Mouse (Mus musculus) myocyte (in vitro differentiated cells): ENCODE measurements at regions not wholly inside any gene's neighbourhood (a gene's known extent, or its start where the extent isn't known, plus 50 kb on each side); places are given as distances from the start of the nearest gene placed in this dataset.

Experiments
- H3K27me3 ChIP-seq: one replicate; pipeline ENCODE4 v1.6.1; 2011; ENCODE audit not compliant: control insufficient read depth, insufficient read depth, insufficient read length
- H3K36me3 ChIP-seq: one replicate; pipeline ENCODE4 v1.6.1; 2011; ENCODE audit not compliant: control insufficient read depth, insufficient read depth
- H3K4me2 ChIP-seq: one replicate; pipeline ENCODE4 v1.6.1; 2011; ENCODE audit warnings: low read depth, control low read depth
- H3K4me3 ChIP-seq: one replicate; pipeline ENCODE4 v1.5.1; 2011; ENCODE audit warnings: mild to moderate bottlenecking, control low read depth, moderate library complexity
- H3K79me2 ChIP-seq: one replicate; pipeline ENCODE4 v1.6.1; 2011; ENCODE audit not compliant: control insufficient read depth, insufficient read depth
- H3ac ChIP-seq: one replicate; pipeline ENCODE4 v1.6.1; 2011; ENCODE audit not compliant: control insufficient read depth, insufficient read length
- CEBPB ChIP-seq: IDR thresholded peaks from 2 replicates; pipeline ENCODE4 v1.6.1; 2011; ENCODE audit warnings: mild to moderate bottlenecking, moderate library complexity; ENCODE audit not compliant: poor library complexity, insufficient read depth, severe bottlenecking
- E2F4 ChIP-seq: IDR thresholded peaks from one replicate; pipeline ENCODE4 v1.6.1; 2011; ENCODE audit warnings: mild to moderate bottlenecking, control low read depth, moderate library complexity; ENCODE audit not compliant: insufficient read depth
- MAX ChIP-seq: IDR thresholded peaks from one replicate; pipeline ENCODE4 v1.6.1; 2011; ENCODE audit warnings: low read depth, mild to moderate bottlenecking, control low read depth
- MYOD1 ChIP-seq, 3 experiments: IDR thresholded peaks; one replicate each; pipeline ENCODE4 v1.6.1; 2011; ENCODE audit warnings: control low read depth in 2 of 3, low read depth in 2 of 3, mild to moderate bottlenecking in 2 of 3, moderate library complexity in 1 of 3; ENCODE audit not compliant: insufficient read length in 2 of 3, control insufficient read depth in 1 of 3
- MYOG ChIP-seq, 3 experiments: IDR thresholded peaks; one replicate each; pipeline ENCODE4 v1.6.1; 2011; ENCODE audit warnings: control low read depth in 2 of 3, low read depth in 2 of 3, mild to moderate bottlenecking in 2 of 3; ENCODE audit not compliant: insufficient read length in 2 of 3, control insufficient read depth in 1 of 3, insufficient read depth in 1 of 3
- POLR2A ChIP-seq: IDR thresholded peaks from one replicate; pipeline ENCODE4 v1.6.1; 2011; ENCODE audit warnings: low read depth, mild to moderate bottlenecking, control low read depth, moderate library complexity; ENCODE audit not compliant: insufficient read length
- POLR2AphosphoS2 ChIP-seq: IDR thresholded peaks from one replicate; pipeline ENCODE4 v1.6.1; 2011; ENCODE audit warnings: low read depth, control low read depth; ENCODE audit not compliant: insufficient read length
- REST ChIP-seq: IDR thresholded peaks from one replicate; pipeline ENCODE4 v1.6.1; 2011; ENCODE audit warnings: mild to moderate bottlenecking, control low read depth, moderate library complexity; ENCODE audit not compliant: insufficient read depth, insufficient read length
- SRF ChIP-seq: IDR thresholded peaks from one replicate; pipeline ENCODE4 v1.6.1; 2011; ENCODE audit warnings: low read depth; ENCODE audit not compliant: control insufficient read depth, insufficient read length
- TCF12 ChIP-seq: IDR thresholded peaks from one replicate; pipeline ENCODE4 v1.6.1; 2011; ENCODE audit warnings: mild to moderate bottlenecking, control low read depth; ENCODE audit not compliant: poor library complexity, insufficient read depth, severe bottlenecking
- TCF3 ChIP-seq: IDR thresholded peaks from one replicate; pipeline ENCODE4 v1.6.1; 2011; ENCODE audit warnings: low read depth, control low read depth; ENCODE audit not compliant: insufficient read length
- USF1 ChIP-seq: IDR thresholded peaks from one replicate; pipeline ENCODE4 v1.6.1; 2011; ENCODE audit warnings: low read depth, mild to moderate bottlenecking, control low read depth, moderate library complexity

- no peak overlapping the region for H3ac ChIP-seq
- H3K79me2 ChIP-seq: no peaks in the 10 kb centered on the region
- no peak overlapping the region for H3K4me3 ChIP-seq
- H3K27me3 ChIP-seq: no peaks in the 10 kb centered on the region
- no peaks in the 10 kb centered on the region for H3K36me3 ChIP-seq
- TF ChIP-seq MYOD1 (IDR thresholded peaks at IDR 0.05; ENCODE audit: control insufficient read depth in 1 of 3, insufficient read length in 2 of 3, low read depth in 2 of 3) (no peak), POLR2AphosphoS2 (no peak), MAX (no peak), POLR2A (no peak), REST (no peak), MYOG (IDR thresholded peaks at IDR 0.05; ENCODE audit: control insufficient read depth in 1 of 3, insufficient read depth in 1 of 3, insufficient read length in 2 of 3, low read depth in 2 of 3) (no peak), SRF (no peak), USF1 (no peak), E2F4 (no peak), TCF12 (no peak), TCF3 (no peak), CEBPB (no peak)
- H3K4me2 ChIP-seq: no peak overlapping the region
These were observed 291.9 kb upstream of the Rnf32 start for GRCm38 (mm10) chr5:28903805-28904320.

GRCm38 (mm10) chr5:28892703-28893249, 303.0 kb upstream of the Rnf32 start:
- TF ChIP-seq MYOG (IDR thresholded peaks at IDR 0.05; ENCODE audit: control insufficient read depth in 1 of 3, insufficient read depth in 1 of 3, insufficient read length in 2 of 3, low read depth in 2 of 3) (no peak), USF1 (no peak), SRF (no peak), CEBPB (no peak), E2F4 (no peak), REST (no peak), MAX (no peak), TCF12 (no peak), TCF3 (no peak)
- Histone ChIP-seq H3K27me3 (no peaks in the 10 kb centered on the region), H3ac (no peak overlapping the region), H3K4me2 (no peak overlapping the region), H3K79me2 (no peaks in the 10 kb centered on the region), H3K4me3 (no peak overlapping the region), H3K36me3 (no peaks in the 10 kb centered on the region)

GRCm38 (mm10) chr5:28891988-28892387, 303.8 kb upstream of the Rnf32 start:
- no peaks in the 10 kb centered on the region for H3K27me3 ChIP-seq
- no peak overlapping the region for H3K4me3 ChIP-seq
- TF ChIP-seq CEBPB: no peak
- no peak for TF ChIP-seq REST
- H3K4me2 ChIP-seq: no peak overlapping the region
- H3K79me2 ChIP-seq: no peaks in the 10 kb centered on the region
- H3K36me3 ChIP-seq: no peaks in the 10 kb centered on the region
- H3ac ChIP-seq: no peak overlapping the region

- Histone ChIP-seq H3K27me3 (no peaks in the 10 kb centered on the region), H3K4me3 (no peak overlapping the region), H3K4me2 (no peak overlapping the region), H3K36me3 (no peaks in the 10 kb centered on the region), H3K79me2 (no peaks in the 10 kb centered on the region), H3ac (no peak overlapping the region)
- TF ChIP-seq POLR2AphosphoS2 (no peak), MYOG (IDR thresholded peaks at IDR 0.05; ENCODE audit: control insufficient read depth in 1 of 3, insufficient read depth in 1 of 3, insufficient read length in 2 of 3, low read depth in 2 of 3) (no peak), MYOD1 (IDR thresholded peaks at IDR 0.05; ENCODE audit: control insufficient read depth in 1 of 3, insufficient read length in 2 of 3, low read depth in 2 of 3) (no peak), TCF3 (no peak)
These were observed 310.9 kb upstream of the Rnf32 start for GRCm38 (mm10) chr5:28884746-28885365.

GRCm38 (mm10) chr5:28876199-28876598, 319.6 kb upstream of the Rnf32 start:
- no peaks in the 10 kb centered on the region for H3K27me3 ChIP-seq
- H3K4me3 ChIP-seq: no peak overlapping the region
- H3K4me2 ChIP-seq: no peak overlapping the region
- H3K79me2 ChIP-seq: no peaks in the 10 kb centered on the region
- no peak for TF ChIP-seq MYOD1 (IDR thresholded peaks at IDR 0.05; ENCODE audit: control insufficient read depth in 1 of 3, insufficient read length in 2 of 3, low read depth in 2 of 3)
- H3K36me3 ChIP-seq: no peaks in the 10 kb centered on the region
- H3ac ChIP-seq: no peak overlapping the region
